Mouse (Mus musculus): ENCODE data around the gene Acvr1c. TPM values are rescaled to one million over a fixed set of nuclear protein-coding genes. Genes with fewer than 3 reads are reported as not detected.

Acvr1c gene
- total and polyA plus RNA-seq, 2 experiments from 2014 or later: 0.23 to 0.31 TPM

DNA sequence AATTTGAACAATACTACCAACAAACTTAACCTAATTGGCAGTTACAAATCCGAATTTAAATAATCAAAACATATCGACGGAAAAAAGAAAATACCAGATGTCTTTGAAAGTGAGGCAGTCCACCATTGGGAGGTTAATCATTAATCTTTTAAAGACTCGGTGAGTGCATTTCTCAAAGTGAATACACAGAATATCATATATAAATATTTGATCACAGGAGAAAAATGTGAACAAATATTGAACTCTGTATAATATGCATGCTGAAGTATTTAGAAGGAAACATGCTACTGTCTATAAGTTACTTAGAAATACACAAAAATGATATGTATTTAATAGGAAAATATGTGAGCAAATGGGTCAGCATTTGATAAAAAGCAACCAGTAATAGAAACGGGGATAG is 21.0 kb downstream of the Acvr1c start:
- no peak overlapping the region for H3K4me2 ChIP-seq (ENCODE audit: low read depth, low read length)
- DNase-seq (ENCODE audit: low spot score) (no peak), ATAC-seq (no peak)
- H3K4me1 ChIP-seq (ENCODE audit: insufficient read depth, low read length): no peaks in the 10 kb centered on the region
- no peak overlapping the region for H3K9ac ChIP-seq (replicated peaks; ENCODE audit: low read length)
- no peak for TF ChIP-seq CTCF (IDR thresholded peaks at IDR 0.05; ENCODE audit: low read depth)
- H3K9me3 ChIP-seq (ENCODE audit: low read length): no peaks in the 10 kb centered on the region
- H3K27me3 ChIP-seq (ENCODE audit: insufficient read depth, low read length): no peaks in the 10 kb centered on the region
- WGBS: 91% methylated on average over 5 of the region's 5 CpGs
- H3K36me3 ChIP-seq (ENCODE audit: insufficient read depth, low read length): no peaks in the 10 kb centered on the region
- H3K4me3 ChIP-seq (ENCODE audit: low read length): no peak overlapping the region
- H3K27ac ChIP-seq: no peak overlapping the region

DNA sequence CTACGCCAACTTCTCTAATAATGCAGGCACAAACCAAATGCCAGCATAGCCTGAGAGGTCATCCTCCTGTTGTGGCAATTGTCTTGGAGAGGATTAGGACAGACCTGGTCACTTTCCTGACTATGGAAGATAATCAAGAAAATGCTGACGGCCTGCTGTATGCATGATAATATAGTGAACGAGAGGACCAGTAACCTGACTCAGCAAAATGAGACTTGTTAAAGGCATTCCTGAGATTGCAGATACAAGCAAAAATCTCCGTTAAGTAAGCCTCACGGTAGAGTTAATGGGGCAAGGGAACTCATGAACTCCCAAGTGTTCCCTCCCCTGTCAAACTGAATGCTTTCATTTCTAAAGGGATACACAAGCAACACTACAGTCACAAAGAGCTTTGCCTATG is 28.1 kb downstream of the Acvr1c start:
- no peak overlapping the region for H3K9ac ChIP-seq (replicated peaks; ENCODE audit: low read length)
- ATAC-seq (no peak), DNase-seq (ENCODE audit: low spot score) (no peak)
- no peaks in the 10 kb centered on the region for H3K36me3 ChIP-seq (ENCODE audit: insufficient read depth, low read length)
- H3K27me3 ChIP-seq (ENCODE audit: insufficient read depth, low read length): no peaks in the 10 kb centered on the region
- TF ChIP-seq CTCF (IDR thresholded peaks at IDR 0.05; ENCODE audit: low read depth): no peak
- 0 out of 2 replicates have a peak, but pooled peaks cover under 1% of the 10 kb centered on the region for H3K4me1 ChIP-seq (ENCODE audit: insufficient read depth, low read length)
- no peaks in the 10 kb centered on the region for H3K9me3 ChIP-seq (ENCODE audit: low read length)
- H3K4me2 ChIP-seq (ENCODE audit: low read depth, low read length): no peak overlapping the region
- no peak overlapping the region for H3K27ac ChIP-seq
- no peak overlapping the region for H3K4me3 ChIP-seq (ENCODE audit: low read length)
- 80% methylated on average over 5 of the region's 5 CpGs for WGBS

DNA sequence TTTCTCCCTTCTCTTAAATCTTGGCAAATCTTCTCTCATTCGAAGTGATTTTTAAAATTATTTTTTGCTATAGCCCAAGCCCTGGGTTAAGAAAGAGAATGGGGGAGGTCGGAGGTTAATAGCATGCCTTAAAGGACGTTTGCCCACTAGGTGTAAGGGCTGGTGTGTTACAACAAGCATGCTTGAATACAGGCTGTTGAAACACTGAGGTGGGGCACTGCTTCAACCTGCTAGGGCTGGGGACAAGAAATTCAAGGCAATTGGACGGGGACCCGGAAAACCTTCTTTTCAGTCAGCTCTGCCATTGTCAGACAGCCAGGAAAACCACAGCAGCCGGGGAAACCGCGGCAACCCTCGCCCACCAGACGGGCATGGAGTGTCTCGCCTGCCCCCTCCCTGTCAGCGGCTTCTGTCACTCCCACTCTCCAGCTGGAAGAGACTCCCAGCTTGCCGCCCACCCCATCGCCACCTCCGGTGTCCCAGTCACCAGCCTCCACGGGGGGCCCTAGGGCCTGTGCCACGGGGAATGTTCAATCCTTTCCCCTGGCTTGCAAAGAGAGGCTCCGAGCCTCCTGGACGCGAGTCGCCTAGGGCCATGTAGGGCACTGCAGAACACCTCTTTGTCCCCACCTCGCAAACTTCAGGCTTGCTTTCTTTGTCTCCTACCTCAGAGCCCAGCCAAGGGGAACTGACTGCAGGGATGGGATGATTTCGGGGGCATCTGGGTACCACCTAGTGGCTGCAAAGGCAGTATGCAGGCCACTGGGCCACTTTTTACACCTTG is 33.4 kb downstream of the Acvr1c start:
- ATAC-seq (peak; percentile 88), DNase-seq (ENCODE audit: low spot score) (peak; percentile 67)
- Histone ChIP-seq H3K4me2 (ENCODE audit: low read depth, low read length) (peak overlapping the region; percentile 67), H3K9me3 (ENCODE audit: low read length) (no peaks in the 10 kb centered on the region), H3K36me3 (ENCODE audit: insufficient read depth, low read length) (no peaks in the 10 kb centered on the region), H3K9ac (replicated peaks; ENCODE audit: low read length) (peak overlapping the region; percentile 49), H3K4me1 (ENCODE audit: insufficient read depth, low read length) (peaks cover 6% of the 10 kb centered on the region), H3K27ac (no peak overlapping the region), H3K27me3 (ENCODE audit: insufficient read depth, low read length) (no peaks in the 10 kb centered on the region), H3K4me3 (ENCODE audit: low read length) (peak overlapping the region; percentile 33)
- WGBS: 9% methylated on average over 23 of the region's 23 CpGs
- peak; percentile 71 for TF ChIP-seq CTCF (IDR thresholded peaks at IDR 0.05; ENCODE audit: low read depth)

DNA sequence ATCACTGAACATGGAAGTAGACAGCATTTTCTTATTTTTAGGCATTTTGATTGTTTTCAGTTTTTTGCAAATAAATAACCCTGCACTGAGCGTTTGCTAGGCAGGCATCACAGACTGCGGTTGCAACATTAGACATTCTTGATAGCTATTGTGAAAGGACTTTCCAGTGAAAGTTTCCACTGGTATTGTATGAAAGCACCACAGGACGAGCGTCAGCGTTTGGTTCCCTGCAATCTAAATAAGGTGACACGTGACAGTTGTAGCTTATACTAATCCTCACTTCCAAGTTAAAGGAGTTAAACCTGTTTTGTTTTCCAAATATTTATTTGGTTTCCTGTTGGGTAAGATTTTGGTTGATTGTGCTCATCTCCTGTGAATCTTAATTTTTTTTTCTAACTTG is 34.4 kb downstream of the Acvr1c start:
- H3K27ac ChIP-seq: no peak overlapping the region
- H3K4me3 ChIP-seq (ENCODE audit: low read length): no peak overlapping the region
- TF ChIP-seq CTCF (IDR thresholded peaks at IDR 0.05; ENCODE audit: low read depth): no peak
- DNase-seq (ENCODE audit: low spot score) (no peak), ATAC-seq (no peak)
- H3K4me1 ChIP-seq (ENCODE audit: insufficient read depth, low read length): peaks cover 6% of the 10 kb centered on the region
- H3K27me3 ChIP-seq (ENCODE audit: insufficient read depth, low read length): no peaks in the 10 kb centered on the region
- H3K4me2 ChIP-seq (ENCODE audit: low read depth, low read length): no peak overlapping the region
- no peak overlapping the region for H3K9ac ChIP-seq (replicated peaks; ENCODE audit: low read length)
- no peaks in the 10 kb centered on the region for H3K36me3 ChIP-seq (ENCODE audit: insufficient read depth, low read length)
- WGBS: 83% methylated on average over 6 of the region's 6 CpGs
- no peaks in the 10 kb centered on the region for H3K9me3 ChIP-seq (ENCODE audit: low read length)

DNA sequence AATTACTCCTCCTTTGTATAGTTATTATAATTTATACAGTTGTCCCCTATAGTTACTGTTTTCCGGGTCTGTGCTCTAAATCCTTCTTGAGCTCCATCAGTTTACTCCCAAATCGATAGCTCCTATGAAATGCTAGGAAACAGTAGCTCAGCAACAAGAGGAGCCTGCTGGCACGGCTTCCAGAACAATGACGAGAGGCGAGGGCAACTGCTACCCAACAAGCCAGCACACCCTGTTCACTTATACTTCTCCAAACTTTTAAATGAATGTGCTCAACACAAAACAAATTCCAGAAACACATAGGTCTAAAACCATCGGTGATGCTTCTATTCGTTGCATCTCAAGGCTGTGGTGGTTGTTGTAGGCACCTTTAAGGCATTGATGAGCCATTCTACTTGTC is 41.5 kb downstream of the Acvr1c start:
- H3K36me3 ChIP-seq (ENCODE audit: insufficient read depth, low read length): no peaks in the 10 kb centered on the region
- no peak overlapping the region for H3K4me3 ChIP-seq (ENCODE audit: low read length)
- H3K9ac ChIP-seq (replicated peaks; ENCODE audit: low read length): no peak overlapping the region
- WGBS: 83% methylated on average over 7 of the region's 7 CpGs
- H3K4me1 ChIP-seq (ENCODE audit: insufficient read depth, low read length): no peaks in the 10 kb centered on the region
- ATAC-seq (no peak), DNase-seq (ENCODE audit: low spot score) (no peak)
- H3K9me3 ChIP-seq (ENCODE audit: low read length): no peaks in the 10 kb centered on the region
- no peaks in the 10 kb centered on the region for H3K27me3 ChIP-seq (ENCODE audit: insufficient read depth, low read length)
- H3K27ac ChIP-seq: no peak overlapping the region
- H3K4me2 ChIP-seq (ENCODE audit: low read depth, low read length): no peak overlapping the region
- TF ChIP-seq CTCF (IDR thresholded peaks at IDR 0.05; ENCODE audit: low read depth): no peak

DNA sequence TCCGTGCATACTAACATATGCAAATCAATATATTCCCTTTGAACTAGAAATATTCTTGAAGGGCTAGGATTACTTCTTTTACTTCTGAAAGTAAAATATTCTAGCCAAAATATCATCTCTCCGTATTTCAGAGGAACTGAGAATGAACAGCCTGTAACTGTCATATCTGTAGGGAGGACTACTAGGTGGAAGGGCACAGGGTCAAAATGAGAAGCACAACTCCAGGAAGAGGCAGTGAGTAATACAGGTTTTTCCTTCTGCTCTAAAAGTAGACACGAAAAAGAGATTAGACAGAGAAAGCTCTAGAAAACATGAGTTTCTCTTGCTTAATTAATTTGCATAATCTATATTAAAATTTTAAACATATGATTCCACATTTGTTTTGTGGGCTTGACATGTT is 48.0 kb downstream of the Acvr1c start:
- Histone ChIP-seq H3K27me3 (ENCODE audit: insufficient read depth, low read length) (no peaks in the 10 kb centered on the region), H3K4me2 (ENCODE audit: low read depth, low read length) (no peak overlapping the region), H3K27ac (no peak overlapping the region), H3K9ac (replicated peaks; ENCODE audit: low read length) (no peak overlapping the region), H3K36me3 (ENCODE audit: insufficient read depth, low read length) (no peaks in the 10 kb centered on the region), H3K4me1 (ENCODE audit: insufficient read depth, low read length) (no peaks in the 10 kb centered on the region), H3K9me3 (ENCODE audit: low read length) (no peaks in the 10 kb centered on the region), H3K4me3 (ENCODE audit: low read length) (no peak overlapping the region)
- DNase-seq (ENCODE audit: low spot score) (no peak), ATAC-seq (no peak)
- WGBS: 80% methylated on average over 3 of the region's 3 CpGs
- TF ChIP-seq CTCF (IDR thresholded peaks at IDR 0.05; ENCODE audit: low read depth): no peak

DNA sequence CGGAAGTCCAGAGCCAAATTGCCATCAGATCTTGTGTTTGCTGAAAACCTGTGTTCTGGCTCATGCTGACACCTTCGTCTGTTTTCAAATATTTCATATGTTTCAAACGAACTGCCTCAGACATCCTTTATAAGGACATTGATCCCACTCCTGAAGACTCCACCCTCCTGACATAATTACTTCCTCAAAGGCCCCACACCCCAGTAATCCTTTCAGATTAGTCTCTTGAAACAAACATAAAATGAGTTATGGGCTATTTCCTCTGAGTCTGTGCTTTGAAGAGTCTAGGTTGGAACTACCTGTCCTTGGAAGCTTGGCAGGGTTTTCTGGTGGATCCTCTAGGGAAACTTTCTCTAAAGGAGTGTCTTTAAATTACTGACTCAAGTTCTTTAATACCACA is 53.2 kb downstream of the Acvr1c start:
- Histone ChIP-seq H3K27ac (no peak overlapping the region), H3K4me1 (ENCODE audit: insufficient read depth, low read length) (no peaks in the 10 kb centered on the region), H3K27me3 (ENCODE audit: insufficient read depth, low read length) (no peaks in the 10 kb centered on the region), H3K9ac (replicated peaks; ENCODE audit: low read length) (no peak overlapping the region), H3K9me3 (ENCODE audit: low read length) (no peaks in the 10 kb centered on the region), H3K4me3 (ENCODE audit: low read length) (no peak overlapping the region), H3K36me3 (ENCODE audit: insufficient read depth, low read length) (no peaks in the 10 kb centered on the region), H3K4me2 (ENCODE audit: low read depth, low read length) (no peak overlapping the region)
- DNase-seq (ENCODE audit: low spot score): no peak
- no peak for ATAC-seq
- TF ChIP-seq CTCF (IDR thresholded peaks at IDR 0.05; ENCODE audit: low read depth): no peak
- 94% methylated on average over 3 of the region's 3 CpGs for WGBS

Measured in hindbrain, postnatal 0 days (tissue).